Mouse (Mus musculus) E14TG2a.4 (cell line): Measurements from ENCODE around the gene Syt8.

Experiments
- CTCF ChIP-seq: conservative IDR thresholded peaks from 2 replicates; pipeline ENCODE4 v1.5.1; 2014; ENCODE audit warnings: low read length
- NANOG ChIP-seq: IDR thresholded peaks from 2 replicates; pipeline ENCODE4 v1.6.1; 2014; ENCODE audit warnings: borderline replicate concordance, low read length, mixed read lengths
- POU5F1 ChIP-seq: IDR thresholded peaks from 2 replicates; pipeline ENCODE4 v1.6.1; 2014; ENCODE audit warnings: low read length, borderline replicate concordance

DNA sequence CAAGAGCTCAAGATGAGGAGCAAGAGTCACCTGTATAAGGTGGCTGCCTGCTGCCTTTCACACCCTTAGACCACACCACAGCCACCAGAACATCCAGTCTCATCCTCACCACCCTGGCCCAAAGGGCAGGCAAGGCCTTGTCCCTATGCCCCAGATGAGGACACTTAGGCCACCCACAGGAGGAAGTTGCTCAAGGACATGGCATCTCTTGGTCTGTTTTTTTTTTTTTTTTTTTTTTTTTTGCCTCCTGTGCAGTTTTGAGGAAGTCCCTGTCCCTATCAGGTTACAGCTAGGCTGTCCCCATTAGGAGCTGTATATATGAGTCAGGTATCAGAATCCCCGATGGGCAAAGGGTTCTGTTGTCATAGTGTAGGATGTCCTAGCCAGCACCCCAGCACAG is 35.4 kb upstream of the Syt8 start:
- TF ChIP-seq CTCF = no peak
- TF ChIP-seq POU5F1 = no peak
- no peak for TF ChIP-seq NANOG
